Mouse (Mus musculus) neutrophil, adult 5-6 weeks (primary cell): ENCODE results near the gene Helq. TPM values are rescaled to one million over a fixed set of nuclear protein-coding genes. Genes with fewer than 3 reads are reported as not detected.

ENCODE experiments used
- ATAC-seq: fragments of 151-379, 151-347 bp; 2 replicates; pipeline ENCODE4 v1.8.0; 2017; ENCODE audit warnings: mild to moderate bottlenecking, moderate TSS enrichment; ENCODE audit not compliant: insufficient number of reproducible peaks, poor library complexity, low FRiP score, severe bottlenecking; ENCODE audit errors: extremely low read depth
- total RNA-seq: library from RNA; stranded (forward); fragments of 200-1000 nt; gene quantifications from 2 replicates; pipeline ENCODE4 v1.2.3, GENCODE M21; 2017

The Helq gene
- total RNA-seq, 1 experiment from 2014 or later, result 21.4 TPM

DNA sequence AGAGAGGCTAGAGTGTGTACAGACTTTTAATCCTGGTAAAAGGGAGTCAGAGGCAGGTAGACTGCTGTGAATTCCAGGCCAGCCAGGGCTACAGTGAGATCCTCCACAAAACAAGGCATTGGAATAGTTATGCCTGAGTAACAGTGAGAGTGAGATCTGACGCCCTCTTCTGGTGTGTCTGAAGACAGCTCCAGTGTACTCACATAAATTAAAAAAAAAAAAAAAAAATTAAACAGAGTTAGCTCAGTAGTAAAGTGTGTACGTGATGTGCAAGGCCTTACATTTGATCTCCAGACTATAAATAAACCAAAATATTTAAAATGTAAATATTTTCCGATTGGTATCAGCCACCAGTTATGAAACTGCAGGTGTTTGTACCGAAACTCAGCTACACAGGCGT, 4.3 kb downstream of the Helq start:
- ATAC-seq, result no peak

DNA sequence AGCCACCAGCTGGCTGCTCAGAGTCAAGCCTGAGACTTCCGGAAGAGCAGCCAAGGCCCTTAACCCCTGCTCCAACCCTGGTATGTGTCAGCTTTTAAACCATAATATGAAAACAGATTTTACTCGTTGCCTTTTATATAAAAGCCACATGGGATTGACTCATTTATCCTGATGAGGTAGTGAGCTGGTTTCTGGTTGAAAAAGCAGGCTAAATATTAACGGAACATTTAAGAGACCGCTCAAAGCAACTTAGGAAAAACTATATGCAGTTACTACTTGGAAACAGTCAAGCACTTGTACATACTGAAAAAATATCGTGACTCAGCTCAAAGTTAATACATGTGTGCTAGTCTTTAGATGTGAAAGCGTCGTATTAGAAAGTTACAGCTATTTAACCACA, 6.1 kb downstream of the Helq start:
- ATAC-seq, result no peak

DNA sequence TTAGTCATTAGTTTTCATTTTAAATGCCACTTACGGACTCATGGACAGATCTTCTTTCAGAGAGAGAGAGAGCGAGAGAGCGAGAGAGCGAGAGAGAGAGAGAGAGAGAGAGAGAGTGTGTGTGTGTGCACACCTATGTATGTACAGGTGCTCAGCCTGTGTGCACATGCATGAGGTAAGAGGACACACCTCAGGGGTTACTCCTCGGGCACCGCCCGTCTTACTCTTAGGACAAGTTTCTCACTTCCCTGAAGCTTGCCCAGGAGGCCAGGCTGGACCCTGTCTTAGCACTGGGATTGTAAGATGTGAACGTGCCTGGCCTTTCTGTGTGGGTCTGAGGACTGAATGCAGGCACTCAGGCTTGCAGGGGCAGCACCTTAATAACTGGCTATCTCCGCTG, 10.9 kb downstream of the Helq start:
- ATAC-seq, result no peak

GRCm38 (mm10) chr5:100779002-100779401, 19.4 kb downstream of the Helq start:
- no peak for ATAC-seq

DNA sequence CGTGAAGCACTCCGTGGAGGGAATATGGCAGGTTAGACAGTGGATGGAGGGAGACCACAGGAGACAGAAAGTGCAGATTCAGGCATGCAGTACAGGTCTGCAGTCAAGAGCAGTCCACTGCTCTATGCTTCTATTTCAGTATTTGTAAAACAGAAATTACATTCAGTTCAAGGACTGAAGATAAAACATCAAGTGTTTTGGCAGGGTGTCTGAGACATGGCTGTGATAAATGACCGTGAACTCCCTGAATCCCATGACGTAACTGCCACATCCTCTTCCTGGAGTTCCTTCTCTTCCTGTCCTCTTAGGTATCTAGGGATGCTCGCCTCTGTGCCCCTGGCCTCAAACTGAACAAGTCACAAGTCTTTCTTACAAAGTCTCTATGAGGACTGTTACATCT, 21.5 kb downstream of the Helq start:
- ATAC-seq, result no peak

DNA sequence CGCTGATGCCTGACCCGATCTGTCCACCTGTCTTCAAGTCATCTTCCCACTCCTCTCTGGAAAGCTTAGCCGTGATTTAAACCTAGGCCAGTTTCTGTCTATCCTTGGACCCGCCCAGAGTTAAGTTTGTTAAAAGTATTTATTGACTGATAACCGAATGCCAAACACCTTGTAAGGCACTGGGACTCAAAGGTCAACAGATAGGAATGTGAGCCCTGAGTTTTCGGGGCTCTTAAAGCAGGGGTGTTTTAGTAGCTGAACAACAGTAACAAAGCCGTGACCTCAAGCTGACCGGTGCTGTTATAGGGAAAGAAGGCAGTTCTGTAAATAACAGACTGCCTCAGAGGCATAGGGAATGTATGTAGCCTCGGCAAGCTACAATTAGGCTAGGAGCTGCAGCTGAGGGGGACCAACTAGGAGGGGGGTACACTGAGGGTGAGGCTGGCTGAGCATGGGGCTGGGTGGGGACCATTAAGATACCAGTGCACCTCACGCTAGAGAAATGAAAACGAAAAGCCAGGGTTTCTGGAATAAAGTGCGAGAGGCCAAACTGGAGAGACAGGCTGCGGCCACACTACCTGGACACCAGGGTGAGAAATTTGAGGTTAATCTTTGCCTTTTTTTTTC, 22.5 kb downstream of the Helq start:
- ATAC-seq, result no peak

DNA sequence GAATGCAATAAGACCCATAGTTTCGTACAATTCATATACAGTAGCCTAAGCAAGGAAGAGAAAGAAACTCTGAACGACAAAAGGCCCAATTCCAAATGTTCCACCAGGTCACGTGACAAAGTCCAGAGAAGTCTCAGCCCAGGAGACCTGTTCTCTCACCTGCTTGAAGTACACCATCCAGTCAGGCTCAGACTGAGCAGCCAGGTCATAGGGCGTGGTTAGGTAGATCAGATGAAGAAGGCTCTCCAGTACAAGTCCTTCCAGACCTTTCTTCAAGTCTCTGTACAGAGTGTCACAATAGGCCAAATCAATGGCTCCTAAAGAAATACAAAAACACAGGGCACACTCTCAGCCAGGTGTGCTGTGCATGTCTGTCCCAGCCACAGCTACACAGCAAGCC, 26.8 kb downstream of the Helq start:
- no peak for ATAC-seq

DNA sequence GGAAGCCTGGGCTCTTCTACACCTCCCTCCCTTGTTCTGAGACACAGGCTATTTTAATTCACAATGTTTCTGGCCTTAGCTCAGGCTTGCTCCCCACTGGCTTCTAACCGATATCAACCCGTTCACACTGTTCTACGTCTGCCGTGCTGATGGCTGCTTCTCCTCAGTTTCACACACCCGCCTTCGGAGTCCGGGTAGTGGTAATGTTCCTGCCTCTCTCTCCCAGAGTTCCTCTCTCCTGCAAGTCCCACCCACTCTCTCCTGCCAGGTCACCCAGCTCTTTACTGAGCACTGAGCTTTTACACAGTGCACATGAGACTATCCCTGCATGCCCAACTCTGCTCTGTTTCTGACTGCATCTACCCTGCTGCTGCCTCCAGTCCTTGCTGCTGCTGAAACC, 32.4 kb downstream of the Helq start:
- no peak for ATAC-seq

DNA sequence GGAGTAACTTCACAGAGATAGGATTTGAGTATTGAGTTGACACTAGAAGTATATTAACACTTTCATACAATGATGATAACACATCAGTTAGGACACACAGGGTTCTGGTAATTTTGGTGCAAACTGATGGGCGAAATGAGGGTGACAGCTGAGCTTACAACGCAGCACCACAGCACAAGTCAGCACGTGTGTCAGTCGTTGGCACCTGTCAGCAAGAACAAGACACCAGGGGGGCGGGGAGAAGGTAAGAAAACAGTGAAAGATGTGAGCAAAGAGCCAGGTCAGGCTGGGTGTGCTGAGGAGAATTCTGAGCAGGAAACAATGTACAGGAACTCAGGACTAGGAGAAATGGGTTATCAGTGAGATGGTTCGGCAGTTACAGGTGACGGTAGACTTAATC, 36.7 kb downstream of the Helq start:
- ATAC-seq, result no peak

DNA sequence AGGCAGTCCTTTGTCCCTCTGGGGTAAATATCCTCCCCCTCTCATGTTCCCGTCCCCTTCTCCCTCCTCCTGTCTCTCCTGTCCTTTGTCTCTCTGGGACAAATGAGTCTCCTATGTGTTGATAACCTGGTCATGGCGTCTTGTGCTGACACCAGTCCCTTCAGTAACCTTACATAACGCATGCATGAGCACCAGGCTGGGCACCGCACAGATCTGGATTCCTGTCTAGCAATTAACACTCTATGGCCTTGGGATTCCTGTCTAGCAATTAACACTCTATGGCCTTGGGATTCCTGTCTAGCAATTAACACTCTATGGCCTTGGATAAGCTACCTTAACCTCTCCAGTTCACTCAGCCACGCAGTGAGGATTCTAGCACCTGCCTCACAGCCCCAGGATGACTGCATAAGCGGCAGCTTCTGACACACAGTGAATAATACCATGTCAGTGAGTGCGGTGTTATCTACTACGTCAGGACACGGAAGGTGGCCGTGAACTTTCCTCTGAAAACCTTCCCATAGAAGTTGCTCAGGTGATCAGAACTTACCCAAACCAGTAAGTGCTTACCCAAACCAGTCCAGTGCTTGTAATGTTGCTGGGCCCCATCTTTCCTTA, 38.2 kb downstream of the Helq start:
- ATAC-seq, result no peak

DNA sequence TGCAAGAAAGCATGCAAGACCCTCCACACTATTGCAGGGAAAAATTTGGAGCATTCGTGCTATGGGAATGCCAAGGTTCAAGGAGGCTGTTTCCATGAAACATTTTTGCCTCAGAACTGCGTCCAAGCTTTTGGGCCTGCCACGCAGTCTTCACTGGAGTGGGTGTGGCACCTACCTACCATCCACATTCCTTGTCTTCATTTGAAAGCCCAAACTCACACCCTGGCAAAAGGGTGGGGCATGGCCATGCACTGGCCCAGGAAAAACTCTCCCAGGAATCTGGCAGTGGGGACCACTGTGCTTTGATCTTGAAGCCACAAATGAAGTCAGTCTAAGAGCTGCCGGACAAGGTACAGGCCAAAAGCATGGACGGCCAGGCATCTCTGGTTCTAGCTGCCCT, 40.3 kb downstream of the Helq start:
- ATAC-seq, result no peak

GRCm38 (mm10) chr5:100753407-100753806, 45.0 kb downstream of the Helq start:
- ATAC-seq, result no peak

DNA sequence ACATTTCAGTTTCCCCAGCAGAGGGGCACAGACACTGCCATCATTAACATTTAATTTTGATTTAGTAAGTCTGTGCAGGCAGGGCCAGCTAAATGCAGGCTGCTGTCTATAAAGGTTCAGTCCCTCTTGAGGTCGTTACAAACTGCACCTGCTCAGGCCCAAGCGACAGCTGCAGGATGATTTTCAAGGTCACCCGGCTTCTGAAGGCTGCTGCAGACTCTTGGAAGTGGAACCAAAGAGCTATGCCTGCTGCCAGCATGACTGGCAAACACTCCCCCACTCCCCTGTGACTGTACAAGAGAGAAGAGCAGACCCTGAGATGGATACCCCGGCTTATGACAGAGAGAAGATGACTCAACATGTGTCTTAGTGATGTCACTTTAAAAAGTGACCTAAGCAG, 46.7 kb downstream of the Helq start:
- ATAC-seq, result no peak

DNA sequence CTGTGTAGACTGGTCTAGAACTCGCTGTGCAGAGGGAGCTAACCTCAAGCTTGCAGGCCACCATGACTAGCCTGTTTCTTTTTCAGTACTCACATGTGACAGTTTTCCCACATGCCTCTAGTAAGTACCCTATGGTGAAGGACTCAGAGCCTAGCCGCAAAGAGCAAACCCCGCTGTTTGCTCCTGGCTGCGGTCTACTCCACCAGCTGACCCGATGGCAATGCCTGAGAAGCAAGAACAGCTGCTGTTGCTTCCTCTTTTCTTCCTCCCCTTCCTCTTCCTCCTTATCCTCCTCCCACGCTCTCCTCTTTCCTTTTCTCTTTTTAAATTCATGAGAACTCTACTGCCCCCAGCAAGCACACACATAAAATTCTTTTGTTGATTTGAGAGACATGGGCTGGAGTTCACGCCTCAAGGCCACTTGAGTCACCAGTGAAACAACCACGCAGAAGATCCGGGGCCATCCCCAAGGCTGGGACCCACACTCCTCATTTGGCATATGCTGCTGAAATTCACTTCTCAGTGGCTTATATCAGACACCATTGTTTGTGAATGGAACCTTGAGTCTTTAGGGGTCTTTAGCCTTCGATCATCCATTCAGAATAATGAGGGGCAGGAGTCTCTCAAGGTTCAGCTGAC, 47.7 kb downstream of the Helq start:
- ATAC-seq, result peak; percentile 61; the same call in 1 of the 2 replicates

DNA sequence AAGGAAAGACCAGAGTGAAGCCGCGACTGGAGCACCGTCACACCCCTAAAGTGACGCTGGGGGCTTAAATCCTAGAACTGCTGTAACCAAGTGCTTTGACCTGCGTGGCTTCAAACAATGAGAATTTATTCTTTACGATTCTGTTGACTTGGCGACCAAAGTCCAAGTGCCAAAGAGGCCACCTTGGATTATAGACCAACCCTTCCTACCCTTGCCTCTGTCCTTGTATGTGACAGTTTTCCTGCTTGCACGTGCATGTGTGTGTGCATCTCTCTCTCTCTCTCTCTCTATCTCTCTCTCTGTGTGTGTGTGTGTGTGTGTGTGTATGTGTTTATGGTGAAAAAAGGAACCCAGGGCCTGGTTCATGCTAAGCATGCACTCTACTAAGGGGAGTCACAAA, 59.6 kb downstream of the Helq start:
- ATAC-seq, result no peak

DNA sequence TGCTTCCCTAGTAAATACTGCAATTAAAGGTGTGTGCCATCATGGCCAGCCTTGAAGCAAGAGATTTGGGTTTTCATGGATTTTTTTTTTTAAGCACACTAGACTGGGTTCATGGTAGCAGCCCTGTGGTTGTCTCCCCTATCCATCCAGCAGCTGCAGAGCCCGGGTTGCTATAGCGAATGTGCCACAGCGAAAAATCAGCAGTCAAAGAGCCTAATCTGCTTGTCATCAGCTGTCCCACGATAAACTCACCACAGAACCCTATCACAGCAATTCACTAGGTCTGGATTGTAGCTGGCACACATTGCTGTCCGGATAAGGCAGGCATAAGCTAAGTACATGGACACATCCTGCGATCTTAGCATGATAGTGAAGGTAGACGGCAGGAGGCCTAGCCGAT, 61.5 kb downstream of the Helq start:
- no peak for ATAC-seq

DNA sequence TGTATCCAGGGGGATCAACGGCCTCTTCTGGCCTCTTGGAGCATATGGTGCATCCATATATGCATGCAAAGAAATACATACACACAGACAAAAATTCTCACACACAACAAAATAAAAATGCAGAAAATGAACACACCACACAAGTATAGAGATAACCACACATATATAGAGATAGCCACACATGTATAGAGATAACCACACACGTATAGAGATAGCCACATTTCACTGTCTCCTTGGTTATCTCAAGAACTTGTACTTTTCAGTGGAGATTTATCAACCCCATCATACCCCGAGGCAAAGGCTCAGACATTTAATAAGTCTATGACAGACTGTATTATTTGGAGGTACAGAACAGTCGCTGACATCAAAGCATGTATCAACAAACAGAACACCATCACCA, 63.9 kb downstream of the Helq start:
- ATAC-seq, result no peak

GRCm38 (mm10) chr5:100728757-100729156, 69.6 kb downstream of the Helq start:
- peak; percentile 90 for ATAC-seq

DNA sequence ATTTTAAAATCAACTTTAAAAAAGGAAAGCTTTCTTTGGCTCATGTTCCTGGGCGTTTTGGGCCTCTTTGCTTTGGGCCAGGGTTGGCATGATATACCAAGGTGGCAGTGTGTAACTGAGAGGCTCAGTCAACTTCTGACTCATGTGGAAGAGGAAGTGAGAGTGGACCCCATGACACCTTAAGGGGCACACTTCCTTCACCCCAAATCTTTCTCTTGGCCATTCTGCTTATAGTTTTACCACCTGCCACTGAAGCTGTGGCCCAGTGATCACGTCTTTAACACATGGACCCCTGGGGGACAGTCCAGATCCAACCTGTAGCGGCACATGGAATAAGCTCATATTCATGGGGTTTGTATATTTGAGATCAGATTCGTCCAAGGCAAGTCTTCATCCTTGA, 72.4 kb downstream of the Helq start:
- peak; percentile 75 for ATAC-seq

DNA sequence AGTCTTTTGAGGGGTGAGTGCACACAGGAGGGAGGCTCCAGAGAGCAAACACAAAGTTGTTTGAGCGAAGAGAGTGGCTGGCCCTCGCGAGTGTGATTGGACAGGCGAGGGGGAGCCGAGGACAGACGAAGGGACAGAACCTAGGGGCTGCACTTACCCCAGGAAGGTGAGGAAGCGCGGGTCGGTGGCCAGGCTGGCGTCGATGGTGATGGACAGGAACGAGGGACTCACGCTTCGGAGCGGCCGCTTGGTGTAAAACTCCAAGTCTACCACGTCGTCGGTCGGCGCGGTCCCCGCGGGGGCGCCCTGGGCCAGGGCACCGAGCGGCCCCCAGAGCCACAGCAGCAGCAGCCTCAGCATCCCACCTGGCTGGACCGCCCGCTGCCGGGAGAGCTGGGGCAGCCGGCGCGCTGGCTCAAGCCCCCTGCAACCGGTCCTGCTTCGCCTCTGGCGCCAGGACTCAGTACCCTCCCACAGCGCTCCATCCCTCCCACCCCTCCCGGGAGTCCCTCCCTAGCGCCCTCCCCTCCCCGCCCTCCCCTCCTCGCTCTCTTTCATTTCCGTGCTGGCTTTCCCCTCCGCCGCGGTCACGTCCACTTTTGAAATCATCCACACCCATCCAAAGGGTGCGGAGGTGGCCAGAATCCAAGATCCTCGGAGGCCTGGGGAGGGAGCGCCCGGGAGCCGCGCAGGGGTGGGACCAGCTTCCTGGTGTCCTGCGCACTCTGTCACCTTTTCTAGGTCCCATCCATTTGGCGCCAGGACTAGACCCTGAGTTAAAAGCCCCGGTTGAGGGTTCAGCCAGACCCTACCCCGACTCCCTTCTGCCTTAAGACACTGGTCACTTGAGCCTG, 78.9 kb downstream of the Helq start, which contains the start of gene Hpse:
Gene Hpse (minus strand): TSS at position 482 of the 854 bp plus-strand sequence.
- ATAC-seq, result peak; percentile 49
